Mouse (Mus musculus): ENCODE data around the gene Kif1bp.

Gene Kif1bp

GRCm38 (mm10) chr10:62556558-62556901, 21.7 kb downstream of the Kif1bp start:
- DNase-seq (ENCODE audit: low spot score), result no peak

GRCm38 (mm10) chr10:62555705-62556557, 22.3 kb downstream of the Kif1bp start:
- no peak for DNase-seq (ENCODE audit: low spot score)

GRCm38 (mm10) chr10:62553611-62554091, 24.6 kb downstream of the Kif1bp start:
- no peak for DNase-seq (ENCODE audit: low spot score)

- no peak for DNase-seq (ENCODE audit: low spot score)
Measured at GRCm38 (mm10) chr10:62550787-62551300, 27.4 kb downstream of the Kif1bp start.

- peak; percentile 86 for DNase-seq (ENCODE audit: low spot score)
Measured at GRCm38 (mm10) chr10:62549523-62550166, 28.6 kb downstream of the Kif1bp start.

GRCm38 (mm10) chr10:62546441-62546840, 31.8 kb downstream of the Kif1bp start:
- DNase-seq (ENCODE audit: low spot score), result no peak

GRCm38 (mm10) chr10:62545759-62546158, 32.5 kb downstream of the Kif1bp start:
- DNase-seq (ENCODE audit: low spot score), result no peak

GRCm38 (mm10) chr10:62544316-62544715, 33.9 kb downstream of the Kif1bp start:
- no peak for DNase-seq (ENCODE audit: low spot score)

- DNase-seq (ENCODE audit: low spot score), result no peak
Measured at GRCm38 (mm10) chr10:62543399-62543808, 34.9 kb downstream of the Kif1bp start.

GRCm38 (mm10) chr10:62542928-62543327, 35.3 kb downstream of the Kif1bp start:
- DNase-seq (ENCODE audit: low spot score), result no peak

- DNase-seq (ENCODE audit: low spot score), result no peak
Measured at GRCm38 (mm10) chr10:62542507-62542906, 35.8 kb downstream of the Kif1bp start.

- no peak for DNase-seq (ENCODE audit: low spot score)
Measured at GRCm38 (mm10) chr10:62541499-62541898, 36.8 kb downstream of the Kif1bp start.

GRCm38 (mm10) chr10:62540800-62541199, 37.5 kb downstream of the Kif1bp start:
- DNase-seq (ENCODE audit: low spot score), result no peak

GRCm38 (mm10) chr10:62534509-62534908, 43.7 kb downstream of the Kif1bp start:
- no peak for DNase-seq (ENCODE audit: low spot score)

- no peak for DNase-seq (ENCODE audit: low spot score)
Measured at GRCm38 (mm10) chr10:62532832-62533231, 45.4 kb downstream of the Kif1bp start.

GRCm38 (mm10) chr10:62530183-62530582, 48.1 kb downstream of the Kif1bp start:
- DNase-seq (ENCODE audit: low spot score), result peak; percentile 58

GRCm38 (mm10) chr10:62527351-62527750, 50.9 kb downstream of the Kif1bp start, which contains the start of gene Srgn:
Srgn (minus strand) TSS chr10:62527451.
- DNase-seq (ENCODE audit: low spot score), result no peak

GRCm38 (mm10) chr10:62522346-62522950, 55.8 kb downstream of the Kif1bp start:
- DNase-seq (ENCODE audit: low spot score), result no peak

GRCm38 (mm10) chr10:62521763-62522162, 56.5 kb downstream of the Kif1bp start:
- DNase-seq (ENCODE audit: low spot score), result no peak

GRCm38 (mm10) chr10:62520911-62521310, 57.3 kb downstream of the Kif1bp start:
- DNase-seq (ENCODE audit: low spot score), result no peak

- no peak for DNase-seq (ENCODE audit: low spot score)
Measured at GRCm38 (mm10) chr10:62517511-62517910, 60.7 kb downstream of the Kif1bp start.

GRCm38 (mm10) chr10:62512855-62513254, 65.4 kb downstream of the Kif1bp start:
- no peak for DNase-seq (ENCODE audit: low spot score)

GRCm38 (mm10) chr10:62511528-62511927, 66.7 kb downstream of the Kif1bp start:
- DNase-seq (ENCODE audit: low spot score), result no peak

Measured in testis, postnatal 10 days (tissue).